In the genomic region with DNA sequence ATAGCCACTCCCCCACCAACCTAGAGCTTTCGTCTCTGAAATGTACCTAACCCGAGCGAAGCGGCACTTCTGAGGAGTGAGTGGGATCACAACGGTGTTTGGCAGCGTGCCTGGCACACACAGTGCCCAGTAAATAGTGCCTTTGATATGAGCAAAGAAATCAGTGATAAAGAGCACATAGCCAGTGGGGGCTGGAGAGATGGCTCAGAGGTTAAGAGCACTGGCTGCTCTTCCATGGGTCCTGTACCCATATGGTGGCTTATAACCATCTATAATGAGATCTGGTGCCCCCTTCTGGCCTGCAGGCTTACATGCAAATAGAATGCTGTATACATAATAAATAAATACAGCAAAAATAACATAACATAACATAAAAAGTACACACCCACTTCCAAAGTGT, we compare ENCODE assay signal across 10 mouse cellular contexts. TPM values are rescaled to one million over a fixed set of nuclear protein-coding genes. Genes with fewer than 3 reads are reported as not detected.
DNase-seq lines count a peak whose midpoint lies in the region; ATAC-seq and TF ChIP-seq lines count a peak whose summit lies in the region.
"Had no signal": no experiment of that assay in that cellular context is flagged by ENCODE, and none has a peak within 500 bp of the region (broad histone marks: within the 10 kb centered on the region; RNA-seq: fewer than 3 reads in every experiment).

No protein-coding gene starts in this region.

- no peaks in the 10 kb centered on the region for H3K4me1 ChIP-seq in cortical plate, adult 2 months (ENCODE audit: control insufficient read depth, insufficient read depth, low read length)
- H3K4me1 ChIP-seq in liver, embryonic 14.5 days (replicated peaks; ENCODE audit: control insufficient read depth in 2 of 2, insufficient read depth in 2 of 2, low read length in 1 of 2): no peaks in the 10 kb centered on the region

- no peak for ATAC-seq in liver, embryonic 14.5 days (ENCODE audit: insufficient read depth)

- intact Hi-C loops in gastrocnemius, postnatal 36 days (cut with DNase I): loop anchor here (5.0 kb wide), 1 partner anchor 283 kb away; no protein-coding TSS in a partner anchor

- no peak overlapping the region for H3K4me2 ChIP-seq in liver, embryonic 14.5 days (ENCODE audit: low read depth)

- no peak for TF ChIP-seq POLR2A in cortical plate, adult 2 months (IDR thresholded peaks at IDR 0.05; ENCODE audit: extremely low read depth, insufficient read depth, low read length)

- no peaks in the 10 kb centered on the region for H3K36me3 ChIP-seq in liver, embryonic 14.5 days (replicated peaks; ENCODE audit: control insufficient read depth, insufficient read depth, low read depth)
- H3K36me3 ChIP-seq: heart, embryonic 15.5 days had no signal

- DNase-seq in gastrocnemius, adult 18-20 months (ENCODE audit: low spot score): peak; percentile 12
- DNase-seq in gastrocnemius, postnatal 36 days: no peak
- peak; percentile 34 for DNase-seq in ovary, postnatal 36 days (ENCODE audit: low spot score)
- no peak for DNase-seq in ovary, postnatal 14 days (ENCODE audit: low spot score)
- no peak for DNase-seq in liver, embryonic 14.5 days (ENCODE audit: low read depth in 3 of 3, low spot score in 3 of 3)
- DNase-seq in spleen, postnatal 14 days (ENCODE audit: low spot score in 2 of 2): peak; percentile 14 to 37
- DNase-seq in right cerebral cortex, postnatal 36 days (ENCODE audit: low spot score in 2 of 2): no peak

- H3K27me3 ChIP-seq in liver, embryonic 14.5 days (ENCODE audit: control insufficient read depth, insufficient read depth, low read length): peaks cover 36% of the 10 kb centered on the region
- H3K27me3 ChIP-seq: heart, embryonic 15.5 days had no signal

- H3K9ac ChIP-seq in liver, embryonic 14.5 days (replicated peaks): no peak overlapping the region
- H3K9ac ChIP-seq: heart, embryonic 15.5 days had no signal

- WGBS in liver, embryonic 14.5 days (ENCODE audit: insufficient replicate concordance): 68% methylated on average over 6 of the region's 6 CpGs

- H3K27ac ChIP-seq in cortical plate, adult 2 months (ENCODE audit: insufficient read depth, low read length): no peak overlapping the region
- no peak overlapping the region for H3K27ac ChIP-seq in liver, embryonic 14.5 days
- H3K27ac ChIP-seq: heart, embryonic 15.5 days had no signal

- H3K9me3 ChIP-seq in liver, embryonic 14.5 days (ENCODE audit: control insufficient read depth, low read length): no peaks in the 10 kb centered on the region
- H3K9me3 ChIP-seq: heart, embryonic 15.5 days had no signal

- no peak for TF ChIP-seq EP300 in liver, embryonic 14.5 days (IDR thresholded peaks at IDR 0.05; ENCODE audit: low read depth)

- no peak overlapping the region for H3K4me3 ChIP-seq in cortical plate, adult 2 months (ENCODE audit: insufficient read depth, low read length)
- H3K4me3 ChIP-seq in liver, embryonic 14.5 days (ENCODE audit: insufficient read depth in 1 of 2, low read depth in 2 of 2, low read length in 2 of 2): no peak overlapping the region
- H3K4me3 ChIP-seq: heart, embryonic 15.5 days; myocyte had no signal

- TF ChIP-seq CTCF in cortical plate, adult 2 months (IDR thresholded peaks at IDR 0.05; ENCODE audit: extremely low read depth, insufficient read depth, low read length): 0 out of 2 replicates have a peak, but pooled peaks have one; percentile 4
- TF ChIP-seq CTCF in liver, embryonic 14.5 days (IDR thresholded peaks at IDR 0.05; ENCODE audit: low read depth): peak; percentile 53; the same call in 1 of the 2 replicates

RNA-seq across cellular contexts. Expression of gene Arl4c, which starts 3.0 kb away (rescaled TPM):
- total RNA-seq in gastrocnemius, adult 18-20 months (2021): under 1 TPM; 0.39 to 0.52 TPM
- 1 to 10 TPM in 1 of 2 experiments, under 1 TPM in 1; 0.96 to 1.2 TPM for total RNA-seq in gastrocnemius, postnatal 36 days (2021)
- 26.5 and 26.6 TPM in 2 replicates for polyA plus RNA-seq in cortical plate, adult 2 months (2012; rRNA removed)
- polyA plus RNA-seq in liver, embryonic 14.5 days (2012; rRNA removed): 0.57 and 0.76 TPM in 2 replicates
- polyA plus RNA-seq in liver, embryonic 14.5 days (2014; fragmentation: Nextera tagmentation; extraction: Ambion mirVana): 0.27 and 0.56 TPM in 2 replicates

Comparison
In these comparisons a context has a peak if more than half of its experiments do, and no peak if none do; other contexts are left out.
1. DNase-seq: peak in gastrocnemius, adult 18-20 months (single experiment), ovary, postnatal 36 days (single experiment) and spleen, postnatal 14 days (2 of 2); none in gastrocnemius, postnatal 36 days (0 of 2), ovary, postnatal 14 days (single experiment), liver, embryonic 14.5 days (0 of 3) and right cerebral cortex, postnatal 36 days (0 of 2).